Mouse (Mus musculus): Measurements from ENCODE around the gene Ppm1m.

GRCm38 (mm10) chr9:106231816-106232215 lies 32.3 kb upstream of the Ppm1m start:
- TF ChIP-seq FOSL1 (IDR thresholded peaks at IDR 0.05; ENCODE audit: insufficient read depth, low read length, poor library complexity, severe bottlenecking), result no peak
- no peak for TF ChIP-seq CTCF (IDR thresholded peaks at IDR 0.05; ENCODE audit: control insufficient read depth, insufficient read depth, insufficient read length)
- TF ChIP-seq MYOD1 (IDR thresholded peaks at IDR 0.05; ENCODE audit: control insufficient read depth, insufficient read length, low read depth), result no peak
- no peak for TF ChIP-seq MAX (IDR thresholded peaks at IDR 0.05)
- no peak for TF ChIP-seq USF1 (IDR thresholded peaks at IDR 0.05; ENCODE audit: low read depth)
- TF ChIP-seq MYOG (IDR thresholded peaks at IDR 0.05; ENCODE audit: control insufficient read depth, extremely low read depth, insufficient read length), result no peak
- no peak for TF ChIP-seq CEBPB (IDR thresholded peaks at IDR 0.05; ENCODE audit: low read depth)

Data from C2C12 (cell line).